In the genomic region with DNA sequence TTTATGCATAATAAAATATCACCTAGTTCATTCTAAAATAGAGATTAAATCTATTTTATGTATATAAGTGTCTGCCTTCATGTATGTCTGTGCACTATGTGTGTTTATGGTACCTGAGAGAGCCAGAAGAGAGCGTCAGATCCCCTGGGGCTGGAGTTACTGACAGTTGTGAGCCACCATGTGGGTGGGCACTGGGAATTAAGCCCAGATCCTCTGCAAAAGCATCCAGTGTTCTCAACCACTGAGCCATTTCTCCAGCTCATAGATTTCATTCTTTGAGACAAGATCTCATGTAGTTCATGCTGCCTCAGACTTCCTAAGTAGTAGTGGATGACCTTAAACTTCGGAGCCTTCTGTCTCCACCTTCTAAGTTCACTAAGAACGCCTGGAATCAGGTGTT, we compare ENCODE assay signal across 25 mouse cellular contexts.
DNase-seq lines count a peak whose midpoint lies in the region; ATAC-seq and TF ChIP-seq lines count a peak whose summit lies in the region.
"Had no signal": no experiment of that assay in that cellular context is flagged by ENCODE, and none has a peak within 500 bp of the region (broad histone marks: within the 10 kb centered on the region; RNA-seq: fewer than 3 reads in every experiment).

No protein-coding gene starts in this region.

- H3K4me1 ChIP-seq in liver, embryonic 11.5 days (replicated peaks; ENCODE audit: control insufficient read depth, insufficient read depth, low read length) = no peaks in the 10 kb centered on the region

- no peak overlapping the region for H3K27ac ChIP-seq in gastrocnemius, adult 2 months
- no peak overlapping the region for H3K27ac ChIP-seq in liver, embryonic 11.5 days (ENCODE audit: low read depth, low read length)
- H3K27ac ChIP-seq: embryonic facial prominence, embryonic 13.5 days; embryonic facial prominence, embryonic 15.5 days; forebrain, embryonic 10.5 days; forebrain, embryonic 12.5 days had no signal

- no peaks in the 10 kb centered on the region for H3K36me3 ChIP-seq in liver, embryonic 11.5 days (ENCODE audit: control insufficient read depth, insufficient read depth, low read length)
- H3K36me3 ChIP-seq: embryonic facial prominence, embryonic 15.5 days; forebrain, embryonic 12.5 days had no signal

- intact Hi-C loops in gastrocnemius, adult 2 months (cut with DNase I) = no loop called here

- H3K9me3 ChIP-seq in liver, embryonic 11.5 days (ENCODE audit: control insufficient read depth, low read length) = no peaks in the 10 kb centered on the region
- H3K9me3 ChIP-seq: embryonic facial prominence, embryonic 13.5 days; embryonic facial prominence, embryonic 15.5 days; forebrain, embryonic 10.5 days; forebrain, embryonic 12.5 days had no signal

- H3K4me3 ChIP-seq in gastrocnemius, adult 2 months = no peak overlapping the region
- no peak overlapping the region for H3K4me3 ChIP-seq in liver, embryonic 11.5 days (ENCODE audit: low read depth, low read length)
- H3K4me3 ChIP-seq: embryonic facial prominence, embryonic 13.5 days; embryonic facial prominence, embryonic 15.5 days; erythroblast, embryonic 14.5 days; forebrain, embryonic 10.5 days; forebrain, embryonic 12.5 days had no signal

- H3K27me3 ChIP-seq in liver, embryonic 11.5 days (replicated peaks; ENCODE audit: control insufficient read depth, insufficient read depth, low read length) = no peaks in the 10 kb centered on the region
- H3K27me3 ChIP-seq: embryonic facial prominence, embryonic 13.5 days; embryonic facial prominence, embryonic 15.5 days; forebrain, embryonic 12.5 days; Patski had no signal

- no peak for TF ChIP-seq CTCF in gastrocnemius, adult 2 months (IDR thresholded peaks at IDR 0.05)

- H3K4me2 ChIP-seq in liver, embryonic 11.5 days = no peak overlapping the region
- H3K4me2 ChIP-seq: embryonic facial prominence, embryonic 13.5 days; embryonic facial prominence, embryonic 15.5 days; forebrain, embryonic 12.5 days had no signal

- ATAC-seq in liver, embryonic 11.5 days (replicated peaks; ENCODE audit: low FRiP score) = no peak
- ATAC-seq: activated CD4-positive, CD25-positive, alpha-beta regulatory T cell, adult 4 months; forebrain, embryonic 14.5 days; forebrain, embryonic 16.5 days; Patski had no signal

- WGBS in liver, embryonic 11.5 days = 81% methylated on average over 3 of the region's 3 CpGs

- peak; percentile 9 for DNase-seq in gastrocnemius, adult 2 months
- DNase-seq in gastrocnemius, postnatal 25 days = no peak
- peak; percentile 35 for DNase-seq in right cerebral cortex, adult 18-20 months
- no peak for DNase-seq in right cerebral cortex, postnatal 10 days (ENCODE audit: low spot score in 2 of 2)
- peak; percentile 52 for DNase-seq in brain, adult 2 months (ENCODE audit: low read depth, low spot score)
- no peak for DNase-seq in liver, embryonic 11.5 days (ENCODE audit: low spot score)
- DNase-seq: adrenal gland, adult 8-10 months; adrenal gland, postnatal 14 days; adrenal gland, postnatal 36 days; cerebellum, adult 11 months; cerebellum, adult 18-20 months; cerebellum, adult 8-10 months; cerebellum, adult 9-11 months; cerebellum, postnatal 14 days; cerebellum, postnatal 36 days; embryo, embryonic 11 days had no signal

- no peak overlapping the region for H3K9ac ChIP-seq in liver, embryonic 11.5 days (ENCODE audit: low read depth, low read length)
- H3K9ac ChIP-seq: embryonic facial prominence, embryonic 13.5 days; embryonic facial prominence, embryonic 15.5 days; forebrain, embryonic 12.5 days had no signal

Comparison
In these comparisons a context has a peak if more than half of its experiments do, and no peak if none do; other contexts are left out.
1. DNase-seq: peak in gastrocnemius, adult 2 months (single experiment), right cerebral cortex, adult 18-20 months (single experiment) and brain, adult 2 months (single experiment); none in gastrocnemius, postnatal 25 days (single experiment), right cerebral cortex, postnatal 10 days (0 of 2) and liver, embryonic 11.5 days (single experiment).